Mouse (Mus musculus) cortical plate, adult 2 months (tissue): ENCODE measurements at regions not wholly inside any gene's neighbourhood (a gene's known extent, or its start where the extent isn't known, plus 50 kb on each side); places are given as distances from the start of the nearest gene placed in this dataset.

Experiments used
- CTCF ChIP-seq: fragments of 200-500 bp; IDR thresholded peaks from 2 replicates; pipeline ENCODE4 v1.5.1; 2011; ENCODE audit warnings: mild to moderate bottlenecking, control low read depth, low read length; ENCODE audit not compliant: insufficient read depth; ENCODE audit errors: extremely low read depth
- POLR2A ChIP-seq: fragments of 200-500 bp; IDR thresholded peaks from 2 replicates; pipeline ENCODE4 v1.6.1; 2011; ENCODE audit warnings: mild to moderate bottlenecking, low read length, control low read depth; ENCODE audit not compliant: insufficient read depth; ENCODE audit errors: extremely low read depth

- no peak for TF ChIP-seq POLR2A
- TF ChIP-seq CTCF, result no peak
Observed at GRCm38 (mm10) chr3:133751011-133751410, 206.1 kb upstream of the Tet2 start.
